Mouse (Mus musculus) CH12.LX (cell line): Measurements from ENCODE around the gene Fam122b.

Experiments
- BHLHE40 ChIP-seq: IDR thresholded peaks from 2 replicates; pipeline ENCODE4 v1.6.1; 2011; ENCODE audit warnings: mild to moderate bottlenecking, low read depth, low read length, improper control_type of control experiment
- CTCF ChIP-seq, 2 experiments: IDR thresholded peaks in 1 of 2; conservative IDR thresholded peaks in 1 of 2; 2 replicates each; pipeline ENCODE4 v1.5.1; 2011 to 2012; ENCODE audit warnings: low read depth in 2 of 2, low read length in 2 of 2, improper control_type of control experiment in 1 of 2, inconsistent platforms in 1 of 2, mild to moderate bottlenecking in 1 of 2, moderate library complexity in 1 of 2
- JUND ChIP-seq: conservative IDR thresholded peaks from 2 replicates; pipeline ENCODE4 v1.6.1; 2011; ENCODE audit warnings: low read depth, low read length, improper control_type of control experiment
- NRF1 ChIP-seq: IDR thresholded peaks from 2 replicates; pipeline ENCODE4 v1.6.1; 2014; ENCODE audit warnings: low read depth, mild to moderate bottlenecking, inconsistent platforms, low read length, improper control_type of control experiment, moderate library complexity
- POLR2A ChIP-seq: IDR thresholded peaks from 2 replicates; pipeline ENCODE4 v1.6.1; 2011; ENCODE audit warnings: low read depth, mild to moderate bottlenecking, improper control_type of control experiment, low read length
- SIN3A ChIP-seq: IDR thresholded peaks from 2 replicates; pipeline ENCODE4 v1.6.1; 2012; ENCODE audit warnings: low read length, improper control_type of control experiment, inconsistent platforms
- UBTF ChIP-seq: IDR thresholded peaks from 2 replicates; pipeline ENCODE4 v1.6.1; 2012; ENCODE audit warnings: low read depth, mild to moderate bottlenecking, inconsistent platforms, low read length, improper control_type of control experiment, moderate library complexity
- ZC3H11A ChIP-seq: IDR thresholded peaks from 2 replicates; pipeline ENCODE4 v1.6.1; 2012; ENCODE audit warnings: low read depth, mild to moderate bottlenecking, inconsistent platforms, low read length, improper control_type of control experiment
- ZKSCAN1 ChIP-seq: IDR thresholded peaks from 2 replicates; pipeline ENCODE4 v1.6.1; 2012; ENCODE audit warnings: low read depth, inconsistent platforms, low read length, improper control_type of control experiment, borderline replicate concordance
- ZNF384 ChIP-seq: IDR thresholded peaks from 2 replicates; pipeline ENCODE4 v1.6.1; 2012; ENCODE audit warnings: low read depth, low read length, improper control_type of control experiment, inconsistent platforms

GRCm38 (mm10) chrX:53236404-53236803, 33.2 kb downstream of the Fam122b start:
- TF ChIP-seq CTCF (conservative IDR thresholded peaks at IDR 0.05 in 1 of 2, IDR thresholded peaks at IDR 0.05 in 1 of 2; ENCODE audit: low read depth in 2 of 2, low read length in 2 of 2) (no peak), SIN3A (no peak), UBTF (no peak), NRF1 (no peak), ZNF384 (no peak), ZKSCAN1 (no peak), POLR2A (no peak), JUND (no peak), BHLHE40 (no peak), ZC3H11A (no peak)
